Mouse (Mus musculus): Measurements from ENCODE around the gene Celsr2.

- TF ChIP-seq CTCF (IDR thresholded peaks at IDR 0.05) = no peak
- TF ChIP-seq EP300 (IDR thresholded peaks at IDR 0.05; ENCODE audit: insufficient read depth, low read depth, low read length) = no peak
Measured at GRCm38 (mm10) chr3:108360894-108361293, 54.5 kb downstream of the Celsr2 start.
